Mouse (Mus musculus): ENCODE results near the gene Gap43. TPM values are rescaled to one million over a fixed set of nuclear protein-coding genes. Genes with fewer than 3 reads are reported as not detected.

Gap43 gene
- polyA plus RNA-seq, 1 experiment = not detected

- TF ChIP-seq CTCF (IDR thresholded peaks at IDR 0.05; ENCODE audit: extremely low read depth, insufficient read depth, insufficient read length, insufficient replicate concordance) (no peak), POLR2A (IDR thresholded peaks at IDR 0.05; ENCODE audit: low read depth, low read length) (no peak)
- Histone ChIP-seq H3K27me3 (ENCODE audit: control insufficient read depth, insufficient read depth, low read length) (no peaks in the 10 kb centered on the region), H3K36me3 (ENCODE audit: control insufficient read depth, insufficient read depth, low read length) (no peaks in the 10 kb centered on the region), H3K27ac (ENCODE audit: insufficient read depth, low read length) (no peak overlapping the region), H3K4me3 (ENCODE audit: extremely low read depth, insufficient read depth, insufficient read length) (no peak overlapping the region), H3K4me1 (ENCODE audit: control insufficient read depth, insufficient read depth, insufficient read length) (no peaks in the 10 kb centered on the region)
- no peak for DNase-seq (ENCODE audit: low read depth in 1 of 2, low spot score in 2 of 2)
- 63% methylated on average over 4 of the region's 4 CpGs for WGBS
Observed at GRCm38 (mm10) chr16:42332321-42332720, 8.1 kb downstream of the Gap43 start.

- no peaks in the 10 kb centered on the region for H3K4me1 ChIP-seq (ENCODE audit: control insufficient read depth, insufficient read depth, insufficient read length)
- no peak overlapping the region for H3K27ac ChIP-seq (ENCODE audit: insufficient read depth, low read length)
- 77% methylated on average over 2 of the region's 2 CpGs for WGBS
- no peak for DNase-seq (ENCODE audit: low read depth in 1 of 2, low spot score in 2 of 2)
- no peaks in the 10 kb centered on the region for H3K27me3 ChIP-seq (ENCODE audit: control insufficient read depth, insufficient read depth, low read length)
- no peaks in the 10 kb centered on the region for H3K36me3 ChIP-seq (ENCODE audit: control insufficient read depth, insufficient read depth, low read length)
- H3K4me3 ChIP-seq (ENCODE audit: extremely low read depth, insufficient read depth, insufficient read length) = no peak overlapping the region
- TF ChIP-seq CTCF (IDR thresholded peaks at IDR 0.05; ENCODE audit: extremely low read depth, insufficient read depth, insufficient read length, insufficient replicate concordance) = no peak
- TF ChIP-seq POLR2A (IDR thresholded peaks at IDR 0.05; ENCODE audit: low read depth, low read length) = no peak
Observed at GRCm38 (mm10) chr16:42326191-42326590, 14.3 kb downstream of the Gap43 start.

- TF ChIP-seq CTCF (IDR thresholded peaks at IDR 0.05; ENCODE audit: extremely low read depth, insufficient read depth, insufficient read length, insufficient replicate concordance) (no peak), POLR2A (IDR thresholded peaks at IDR 0.05; ENCODE audit: low read depth, low read length) (no peak)
- no peak overlapping the region for H3K27ac ChIP-seq (ENCODE audit: insufficient read depth, low read length)
- H3K4me1 ChIP-seq (ENCODE audit: control insufficient read depth, insufficient read depth, insufficient read length) = no peaks in the 10 kb centered on the region
- no peaks in the 10 kb centered on the region for H3K36me3 ChIP-seq (ENCODE audit: control insufficient read depth, insufficient read depth, low read length)
- DNase-seq (ENCODE audit: low read depth in 1 of 2, low spot score in 2 of 2) = no peak
- no peak overlapping the region for H3K4me3 ChIP-seq (ENCODE audit: extremely low read depth, insufficient read depth, insufficient read length)
- no peaks in the 10 kb centered on the region for H3K27me3 ChIP-seq (ENCODE audit: control insufficient read depth, insufficient read depth, low read length)
Observed at GRCm38 (mm10) chr16:42325536-42325935, 14.9 kb downstream of the Gap43 start.

- TF ChIP-seq POLR2A (IDR thresholded peaks at IDR 0.05; ENCODE audit: low read depth, low read length) (no peak), CTCF (IDR thresholded peaks at IDR 0.05; ENCODE audit: extremely low read depth, insufficient read depth, insufficient read length, insufficient replicate concordance) (no peak)
- Histone ChIP-seq H3K4me1 (ENCODE audit: control insufficient read depth, insufficient read depth, insufficient read length) (no peaks in the 10 kb centered on the region), H3K36me3 (ENCODE audit: control insufficient read depth, insufficient read depth, low read length) (no peaks in the 10 kb centered on the region), H3K27ac (ENCODE audit: insufficient read depth, low read length) (no peak overlapping the region), H3K27me3 (ENCODE audit: control insufficient read depth, insufficient read depth, low read length) (no peaks in the 10 kb centered on the region), H3K4me3 (ENCODE audit: extremely low read depth, insufficient read depth, insufficient read length) (no peak overlapping the region)
- DNase-seq (ENCODE audit: low read depth in 1 of 2, low spot score in 2 of 2) = no peak
Observed at GRCm38 (mm10) chr16:42319831-42320230, 20.6 kb downstream of the Gap43 start.

GRCm38 (mm10) chr16:42319365-42319764 is 21.1 kb downstream of the Gap43 start:
- Histone ChIP-seq H3K27ac (ENCODE audit: insufficient read depth, low read length) (no peak overlapping the region), H3K4me1 (ENCODE audit: control insufficient read depth, insufficient read depth, insufficient read length) (no peaks in the 10 kb centered on the region), H3K27me3 (ENCODE audit: control insufficient read depth, insufficient read depth, low read length) (no peaks in the 10 kb centered on the region), H3K4me3 (ENCODE audit: extremely low read depth, insufficient read depth, insufficient read length) (no peak overlapping the region), H3K36me3 (ENCODE audit: control insufficient read depth, insufficient read depth, low read length) (no peaks in the 10 kb centered on the region)
- TF ChIP-seq POLR2A (IDR thresholded peaks at IDR 0.05; ENCODE audit: low read depth, low read length) (no peak), CTCF (IDR thresholded peaks at IDR 0.05; ENCODE audit: extremely low read depth, insufficient read depth, insufficient read length, insufficient replicate concordance) (no peak)
- DNase-seq (ENCODE audit: low read depth in 1 of 2, low spot score in 2 of 2) = no peak
- WGBS = 83% methylated on average over 5 of the region's 5 CpGs

- 79% methylated on average over 1 of the region's 1 CpGs for WGBS
- H3K27ac ChIP-seq (ENCODE audit: insufficient read depth, low read length) = no peak overlapping the region
- no peaks in the 10 kb centered on the region for H3K27me3 ChIP-seq (ENCODE audit: control insufficient read depth, insufficient read depth, low read length)
- no peaks in the 10 kb centered on the region for H3K36me3 ChIP-seq (ENCODE audit: control insufficient read depth, insufficient read depth, low read length)
- no peak for TF ChIP-seq CTCF (IDR thresholded peaks at IDR 0.05; ENCODE audit: extremely low read depth, insufficient read depth, insufficient read length, insufficient replicate concordance)
- no peak for TF ChIP-seq POLR2A (IDR thresholded peaks at IDR 0.05; ENCODE audit: low read depth, low read length)
- no peaks in the 10 kb centered on the region for H3K4me1 ChIP-seq (ENCODE audit: control insufficient read depth, insufficient read depth, insufficient read length)
- no peak overlapping the region for H3K4me3 ChIP-seq (ENCODE audit: extremely low read depth, insufficient read depth, insufficient read length)
- DNase-seq (ENCODE audit: low read depth in 1 of 2, low spot score in 2 of 2) = no peak
Observed at GRCm38 (mm10) chr16:42312125-42312524, 28.3 kb downstream of the Gap43 start.

- no peak for DNase-seq (ENCODE audit: low read depth in 1 of 2, low spot score in 2 of 2)
- Histone ChIP-seq H3K4me1 (ENCODE audit: control insufficient read depth, insufficient read depth, insufficient read length) (no peaks in the 10 kb centered on the region), H3K27me3 (ENCODE audit: control insufficient read depth, insufficient read depth, low read length) (no peaks in the 10 kb centered on the region), H3K36me3 (ENCODE audit: control insufficient read depth, insufficient read depth, low read length) (no peaks in the 10 kb centered on the region), H3K4me3 (ENCODE audit: extremely low read depth, insufficient read depth, insufficient read length) (no peak overlapping the region), H3K27ac (ENCODE audit: insufficient read depth, low read length) (no peak overlapping the region)
- WGBS = 81% methylated on average over 1 of the region's 1 CpGs
- TF ChIP-seq POLR2A (IDR thresholded peaks at IDR 0.05; ENCODE audit: low read depth, low read length) (no peak), CTCF (IDR thresholded peaks at IDR 0.05; ENCODE audit: extremely low read depth, insufficient read depth, insufficient read length, insufficient replicate concordance) (no peak)
Observed at GRCm38 (mm10) chr16:42308761-42309160, 31.7 kb downstream of the Gap43 start.
